Mouse (Mus musculus): ENCODE measurements around the gene Sox21. TPM values are rescaled to one million over a fixed set of nuclear protein-coding genes. Genes with fewer than 3 reads are reported as not detected.

The Sox21 gene
- polyA plus RNA-seq, 2 experiments, result 0.65 to 0.98 TPM

DNA sequence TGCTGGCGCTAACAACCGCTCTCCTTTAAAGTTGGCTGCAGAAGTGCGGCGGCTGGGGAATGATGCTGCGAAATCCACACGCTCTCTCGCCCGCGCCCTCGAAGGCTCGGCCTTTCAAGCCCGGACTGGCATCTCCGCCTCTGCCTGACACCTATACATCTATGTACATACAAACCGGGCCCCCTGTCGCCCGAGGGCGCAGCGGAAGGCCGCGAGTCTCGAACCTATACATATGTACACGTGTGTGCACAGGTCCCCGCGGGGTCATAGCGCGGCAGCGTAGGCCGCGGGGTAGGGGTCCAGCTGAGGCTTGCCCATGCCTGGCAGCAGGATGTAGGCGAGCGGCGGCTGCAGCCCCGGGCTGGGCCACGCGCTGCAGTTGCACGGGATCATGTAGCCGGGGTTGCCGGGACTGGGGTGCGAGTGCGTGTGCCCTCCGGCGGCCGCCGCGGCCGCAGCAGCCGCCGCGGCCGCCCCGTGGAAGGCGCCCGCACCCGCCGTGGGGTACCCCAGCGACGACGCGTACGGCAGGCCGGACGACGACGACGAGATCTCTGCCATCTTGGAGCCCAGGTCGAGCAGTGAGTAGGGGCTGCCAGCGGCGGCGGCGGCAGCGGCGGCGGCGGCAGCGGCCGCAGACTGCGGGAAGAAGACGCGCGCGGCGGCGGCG is 2.2 kb downstream of the Sox21 start:
- ATAC-seq (ENCODE audit: low FRiP score, low read depth) (no peak; the same call in 1 of the 2 replicates), DNase-seq (ENCODE audit: low spot score) (no peak)
- peaks cover 20% of the 10 kb centered on the region; the same call in 1 of the 2 replicates for H3K4me1 ChIP-seq (ENCODE audit: control insufficient read depth, insufficient read depth, low read length)
- H3K4me3 ChIP-seq (replicated peaks; ENCODE audit: low read length), result peak overlapping the region; percentile 46
- peaks cover 87% of the 10 kb centered on the region for H3K27me3 ChIP-seq (ENCODE audit: control insufficient read depth, insufficient read depth, low read length)
- H3K36me3 ChIP-seq (ENCODE audit: control insufficient read depth, insufficient read depth, low read length), result no peaks in the 10 kb centered on the region
- H3K9me3 ChIP-seq (ENCODE audit: control insufficient read depth, low read length), result no peaks in the 10 kb centered on the region
- peak overlapping the region; percentile 92 for H3K4me2 ChIP-seq (replicated peaks; ENCODE audit: low read depth, low read length, severe bottlenecking)
- 0 out of 2 replicates have a peak overlapping the region, but pooled peaks have one; percentile 3 for H3K9ac ChIP-seq (ENCODE audit: low read depth, low read length, severe bottlenecking)
- H3K27ac ChIP-seq (replicated peaks; ENCODE audit: low read depth, low read length), result no peak overlapping the region
- WGBS, result under 1% methylated on average over 67 of the region's 84 CpGs
- TF ChIP-seq POLR2A (IDR thresholded peaks at IDR 0.05; ENCODE audit: borderline replicate concordance, extremely low read depth, insufficient read depth, insufficient read length), result no peak

- Histone ChIP-seq H3K27ac (replicated peaks; ENCODE audit: low read depth, low read length) (no peak overlapping the region), H3K4me2 (replicated peaks; ENCODE audit: low read depth, low read length, severe bottlenecking) (peak overlapping the region; percentile 92; the same call in 1 of the 2 replicates), H3K4me1 (ENCODE audit: control insufficient read depth, insufficient read depth, low read length) (peaks cover 20% of the 10 kb centered on the region; the same call in 1 of the 2 replicates), H3K36me3 (ENCODE audit: control insufficient read depth, insufficient read depth, low read length) (no peaks in the 10 kb centered on the region), H3K9ac (ENCODE audit: low read depth, low read length, severe bottlenecking) (no peak overlapping the region), H3K9me3 (ENCODE audit: control insufficient read depth, low read length) (no peaks in the 10 kb centered on the region), H3K27me3 (ENCODE audit: control insufficient read depth, insufficient read depth, low read length) (peaks cover 87% of the 10 kb centered on the region), H3K4me3 (replicated peaks; ENCODE audit: low read length) (peak overlapping the region; percentile 46; the same call in 1 of the 2 replicates)
- WGBS, result 3% methylated on average over 26 of the region's 26 CpGs
- no peak for TF ChIP-seq POLR2A (IDR thresholded peaks at IDR 0.05; ENCODE audit: borderline replicate concordance, extremely low read depth, insufficient read depth, insufficient read length)
- no peak for ATAC-seq (ENCODE audit: low FRiP score, low read depth)
- no peak for DNase-seq (ENCODE audit: low spot score)
These were observed 2.9 kb downstream of the Sox21 start for GRCm38 (mm10) chr14:118233786-118234540.

- no peak overlapping the region for H3K27ac ChIP-seq (replicated peaks; ENCODE audit: low read depth, low read length)
- no peak for DNase-seq (ENCODE audit: low spot score)
- TF ChIP-seq POLR2A (IDR thresholded peaks at IDR 0.05; ENCODE audit: borderline replicate concordance, extremely low read depth, insufficient read depth, insufficient read length), result no peak
- H3K4me1 ChIP-seq (ENCODE audit: control insufficient read depth, insufficient read depth, low read length), result peaks cover 20% of the 10 kb centered on the region; the same call in 1 of the 2 replicates
- no peaks in the 10 kb centered on the region for H3K36me3 ChIP-seq (ENCODE audit: control insufficient read depth, insufficient read depth, low read length)
- WGBS, result 2% methylated on average over 8 of the region's 8 CpGs
- ATAC-seq (ENCODE audit: low FRiP score, low read depth), result no peak
- peaks cover 90% of the 10 kb centered on the region for H3K27me3 ChIP-seq (ENCODE audit: control insufficient read depth, insufficient read depth, low read length)
- H3K9me3 ChIP-seq (ENCODE audit: control insufficient read depth, low read length), result no peaks in the 10 kb centered on the region
- H3K4me3 ChIP-seq (replicated peaks; ENCODE audit: low read length), result no peak overlapping the region
- H3K9ac ChIP-seq (ENCODE audit: low read depth, low read length, severe bottlenecking), result no peak overlapping the region
- no peak overlapping the region for H3K4me2 ChIP-seq (replicated peaks; ENCODE audit: low read depth, low read length, severe bottlenecking)
These were observed 4.4 kb downstream of the Sox21 start for GRCm38 (mm10) chr14:118232381-118232970.

GRCm38 (mm10) chr14:118226471-118227155 is 10.2 kb downstream of the Sox21 start:
- TF ChIP-seq POLR2A (IDR thresholded peaks at IDR 0.05; ENCODE audit: borderline replicate concordance, extremely low read depth, insufficient read depth, insufficient read length), result no peak
- H3K4me3 ChIP-seq (replicated peaks; ENCODE audit: low read length), result 0 out of 2 replicates have a peak overlapping the region, but pooled peaks have one; percentile 10
- H3K9ac ChIP-seq (ENCODE audit: low read depth, low read length, severe bottlenecking), result no peak overlapping the region
- H3K27me3 ChIP-seq (ENCODE audit: control insufficient read depth, insufficient read depth, low read length), result peaks cover 87% of the 10 kb centered on the region
- no peak for ATAC-seq (ENCODE audit: low FRiP score, low read depth)
- H3K4me1 ChIP-seq (ENCODE audit: control insufficient read depth, insufficient read depth, low read length), result peaks cover 3% of the 10 kb centered on the region; the same call in 1 of the 2 replicates
- H3K36me3 ChIP-seq (ENCODE audit: control insufficient read depth, insufficient read depth, low read length), result no peaks in the 10 kb centered on the region
- WGBS, result 3% methylated on average over 21 of the region's 21 CpGs
- H3K9me3 ChIP-seq (ENCODE audit: control insufficient read depth, low read length), result no peaks in the 10 kb centered on the region
- DNase-seq (ENCODE audit: low spot score), result no peak
- no peak overlapping the region for H3K27ac ChIP-seq (replicated peaks; ENCODE audit: low read depth, low read length)
- no peak overlapping the region for H3K4me2 ChIP-seq (replicated peaks; ENCODE audit: low read depth, low read length, severe bottlenecking)

Data from limb, embryonic 14.5 days (tissue).